Mouse (Mus musculus): ENCODE measurements at regions not wholly inside any gene's neighbourhood (a gene's known extent, or its start where the extent isn't known, plus 50 kb on each side); places are given as distances from the start of the nearest gene placed in this dataset.
A peak's percentile ranks its signal among the peaks of the same experiment; 100 is the strongest.

GRCm38 (mm10) chr10:95032760-95033716 lies 88.4 kb upstream of the Plxnc1 start:
- peak; percentile 54 to 60 for DNase-seq

GRCm38 (mm10) chr10:95031371-95031770 lies 86.7 kb upstream of the Plxnc1 start:
- DNase-seq = no peak

DNA sequence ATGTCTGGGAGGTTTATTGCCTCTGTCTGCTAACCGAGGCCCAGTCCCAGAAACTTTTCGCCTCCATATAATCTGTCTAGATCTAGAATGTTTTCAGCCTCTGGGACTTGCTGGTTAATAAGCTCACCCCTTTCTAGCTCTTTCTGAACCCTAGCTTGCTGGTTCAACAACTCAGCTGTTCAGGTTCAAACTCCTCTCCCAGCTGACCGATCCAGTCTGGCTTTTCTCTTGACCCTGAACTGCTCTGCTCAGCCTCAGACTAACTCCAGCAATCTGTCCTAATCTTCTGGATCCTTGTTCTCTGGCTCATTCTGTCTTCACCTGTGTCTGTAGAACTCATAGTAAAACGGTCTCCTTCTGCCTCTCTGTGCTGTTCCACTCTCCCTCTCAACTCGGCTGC lies 86.2 kb upstream of the Plxnc1 start:
- no peak for DNase-seq

- no peak for DNase-seq
These were observed 84.9 kb upstream of the Plxnc1 start for GRCm38 (mm10) chr10:95029554-95029953.

- DNase-seq = no peak
These were observed 81.1 kb upstream of the Plxnc1 start for GRCm38 (mm10) chr10:95025569-95026327.

DNA sequence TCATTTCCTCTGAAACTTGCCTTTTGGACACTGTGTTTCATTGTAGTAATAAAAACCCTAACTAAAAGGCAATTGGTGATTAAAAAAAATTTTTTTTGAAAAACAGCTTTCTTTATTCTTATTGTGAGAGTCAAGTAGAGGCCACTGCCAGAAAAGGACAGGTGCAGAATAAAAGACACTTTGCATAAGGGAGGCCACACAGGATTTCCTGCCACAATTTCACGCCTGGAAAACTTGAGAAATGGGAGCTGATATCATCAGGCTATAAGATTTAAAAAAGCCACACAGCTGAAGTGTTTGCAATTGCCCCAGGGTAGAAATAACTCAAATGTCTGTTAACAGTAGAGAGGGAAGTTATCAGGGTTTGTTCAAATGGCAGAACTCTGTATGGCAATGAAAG lies 76.6 kb upstream of the Plxnc1 start:
- peak; percentile 27 to 29 for DNase-seq

DNA sequence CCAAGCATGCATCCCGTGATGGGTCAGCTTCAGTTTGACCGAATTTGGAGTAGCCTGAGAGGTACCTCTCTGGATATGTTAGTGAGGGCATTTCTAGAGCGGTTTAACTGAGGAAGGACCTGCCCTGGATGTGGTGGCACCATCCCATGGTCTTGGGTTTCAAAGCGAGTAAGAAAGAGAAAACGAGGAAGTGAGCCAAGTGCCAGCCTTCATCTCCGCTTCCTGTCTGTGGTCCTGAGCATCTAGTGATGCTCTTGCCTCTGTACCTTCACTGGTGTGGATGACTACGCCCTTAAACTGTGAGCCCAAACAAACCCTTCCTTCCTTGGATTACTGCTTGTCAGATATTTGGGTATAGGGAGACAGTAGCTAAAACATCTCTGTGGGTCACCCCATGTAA lies 72.3 kb upstream of the Plxnc1 start:
- DNase-seq = no peak

DNA sequence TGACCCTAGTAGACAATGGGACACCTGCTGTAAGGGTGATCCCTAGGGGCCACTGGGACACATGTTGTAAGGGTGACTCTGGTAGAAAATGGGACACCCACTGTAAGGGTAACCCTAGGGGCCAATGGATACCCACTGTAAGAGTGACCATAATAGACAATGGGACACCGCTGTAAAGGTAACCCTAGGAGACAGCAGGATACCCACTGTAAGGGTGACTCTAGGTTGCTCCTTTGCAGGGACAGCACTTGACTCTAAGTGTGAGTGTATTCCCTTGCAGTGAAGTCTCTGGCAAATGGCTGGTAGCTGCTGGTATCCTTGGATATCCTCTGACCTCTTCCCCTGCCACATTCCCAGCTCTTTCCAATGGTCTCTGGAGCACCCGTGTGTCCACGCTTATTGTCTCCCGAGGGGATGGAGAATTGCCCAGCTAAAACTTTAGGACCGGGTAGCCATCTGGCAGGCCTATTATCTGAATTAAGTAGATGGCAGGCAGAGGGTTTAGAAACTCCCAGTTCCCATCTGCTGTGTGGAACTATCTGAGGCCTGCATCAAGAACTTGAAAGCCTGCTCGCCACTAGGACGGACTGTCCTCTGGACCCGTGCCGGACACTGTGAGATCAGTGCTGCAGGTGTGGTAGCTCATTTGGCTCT lies 70.8 kb upstream of the Plxnc1 start:
- peak; percentile 81 to 89 for DNase-seq

GRCm38 (mm10) chr10:95013946-95014345 lies 69.3 kb upstream of the Plxnc1 start:
- peak; percentile 84 to 90 for DNase-seq

GRCm38 (mm10) chr10:95013213-95013915 lies 68.7 kb upstream of the Plxnc1 start:
- no peak for DNase-seq

- DNase-seq = no peak
These were observed 65.7 kb upstream of the Plxnc1 start for GRCm38 (mm10) chr10:95010333-95010732.

DNA sequence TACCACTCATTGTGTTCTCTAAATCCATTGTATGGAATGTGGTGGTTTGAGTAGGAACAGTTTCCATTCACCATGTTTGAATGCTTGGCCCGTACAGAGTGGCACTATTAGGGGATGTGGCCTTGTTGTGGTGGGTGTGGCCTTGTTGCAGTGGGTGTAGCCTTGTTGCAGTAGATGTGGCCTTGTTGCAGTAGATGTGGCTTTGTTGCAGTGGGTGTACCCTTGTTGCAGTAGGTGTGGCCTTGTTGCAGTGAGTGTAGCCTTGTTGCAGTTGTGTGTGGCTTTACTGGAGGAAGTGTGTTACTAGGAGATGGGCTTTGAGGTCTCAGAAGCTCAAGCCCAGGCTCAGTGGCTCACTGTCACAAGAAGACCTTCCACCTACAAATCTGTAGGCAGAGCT lies 64.4 kb upstream of the Plxnc1 start:
- DNase-seq = no peak

- no peak for DNase-seq
These were observed 59.6 kb upstream of the Plxnc1 start for GRCm38 (mm10) chr10:95004065-95004763.

DNA sequence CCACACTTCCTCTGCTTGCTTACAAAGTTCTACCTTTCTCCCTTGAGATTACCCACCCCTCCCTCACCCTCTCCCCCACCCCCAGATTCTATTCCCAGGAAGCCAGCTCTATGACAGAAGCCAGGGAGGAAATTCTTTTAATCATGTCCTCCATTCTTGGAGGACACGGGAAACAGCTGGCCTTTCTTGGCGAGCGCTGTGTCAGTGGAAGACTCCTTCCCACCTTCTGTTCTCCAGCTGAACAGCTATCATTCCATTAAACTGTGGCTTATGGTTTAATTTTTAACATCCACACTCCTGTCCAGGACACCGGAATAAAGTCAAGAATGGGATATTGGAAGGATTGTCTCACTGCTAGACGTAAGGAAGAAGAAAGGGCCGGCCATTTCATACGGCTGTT lies 59.0 kb upstream of the Plxnc1 start:
- no peak for DNase-seq

DNA sequence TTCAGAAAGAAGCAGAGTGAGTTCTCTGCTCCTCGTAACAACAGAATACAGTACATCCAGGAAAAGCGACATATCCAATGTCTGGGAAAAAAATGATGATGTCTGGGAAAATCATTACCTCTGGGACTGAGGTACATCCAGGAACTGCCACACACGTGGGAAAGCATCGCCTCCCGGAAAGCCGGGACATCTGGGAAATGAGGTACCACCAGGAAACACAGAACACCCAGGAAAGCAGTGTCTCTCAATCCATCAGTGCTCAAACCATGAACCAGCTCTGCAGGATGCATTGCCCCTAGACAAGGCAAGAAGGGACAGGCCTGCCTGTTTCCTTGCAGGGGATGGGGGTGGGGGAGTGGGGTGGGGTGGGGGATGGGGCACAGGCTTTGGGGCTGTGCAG lies 57.0 kb upstream of the Plxnc1 start:
- DNase-seq = no peak

GRCm38 (mm10) chr10:94999716-95000115 lies 55.1 kb upstream of the Plxnc1 start:
- no peak for DNase-seq

Data from cerebellum, postnatal 10 days (tissue).